In the genomic region with DNA sequence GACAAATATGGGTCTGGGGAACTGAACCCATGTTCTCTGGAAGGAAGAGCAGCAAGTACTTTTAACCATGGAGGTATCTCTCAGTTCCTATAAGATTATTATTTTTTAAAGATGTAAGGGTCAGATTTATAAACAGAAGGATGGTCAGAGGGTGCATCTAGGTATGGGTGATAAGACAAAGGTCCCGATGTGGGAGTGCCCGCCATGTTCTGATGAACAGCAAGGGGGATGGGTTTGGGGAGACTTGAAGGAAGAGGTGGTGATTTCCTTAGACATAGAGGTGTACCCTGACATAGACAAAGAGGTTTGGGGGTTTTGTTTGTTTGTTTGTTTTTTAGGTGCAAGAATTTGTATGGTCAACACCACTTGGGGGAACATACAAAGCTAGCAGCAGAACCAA, we compare ENCODE assay signal across 8 mouse cellular contexts. TPM values are rescaled to one million over a fixed set of nuclear protein-coding genes. Genes with fewer than 3 reads are reported as not detected.
DNase-seq lines count a peak whose midpoint lies in the region; ATAC-seq and TF ChIP-seq lines count a peak whose summit lies in the region.

No protein-coding gene starts in this region.

- TF ChIP-seq CTCF in CH12.LX (conservative IDR thresholded peaks at IDR 0.05 in 1 of 2, IDR thresholded peaks at IDR 0.05 in 1 of 2; ENCODE audit: low read depth in 2 of 2, low read length in 2 of 2) = no peak
- TF ChIP-seq CTCF in forebrain, postnatal 0 days (IDR thresholded peaks at IDR 0.05; ENCODE audit: low read depth) = no peak

- peak overlapping the region; percentile 98 for H3K4me2 ChIP-seq in heart, embryonic 13.5 days
- H3K4me2 ChIP-seq in CH12.LX (ENCODE audit: insufficient read depth, low read depth, poor library complexity, severe bottlenecking) = peak overlapping the region; percentile 86
- H3K4me2 ChIP-seq in forebrain, postnatal 0 days (ENCODE audit: low read depth) = 0 out of 2 replicates have a peak overlapping the region, but pooled peaks have one; percentile 97
- peak overlapping the region; percentile 98 for H3K4me2 ChIP-seq in liver, embryonic 15.5 days

- 51% methylated on average over 2 of the region's 2 CpGs for WGBS in heart, embryonic 13.5 days
- WGBS in forebrain, postnatal 0 days = 61% methylated on average over 2 of the region's 2 CpGs
- 50% methylated on average over 2 of the region's 2 CpGs for WGBS in liver, embryonic 15.5 days (ENCODE audit: insufficient replicate concordance)

- ATAC-seq in heart, embryonic 13.5 days (ENCODE audit: extremely low read depth, insufficient number of reproducible peaks, low FRiP score, low TSS enrichment) = no peak
- ATAC-seq in forebrain, postnatal 0 days = no peak
- ATAC-seq in liver, embryonic 15.5 days (ENCODE audit: insufficient read depth) = no peak
- ATAC-seq in cerebellum, adult (ENCODE audit: insufficient number of reproducible peaks, low FRiP score, low TSS enrichment) = no peak

- in situ Hi-C loops in CH12.LX (cut with MboI; ENCODE audit: low pct_ligation_motif_present, low pct_unique_long_range_greater_than_20kb, low sequenced_read_pairs) = no loop called here

- H3K9ac ChIP-seq in heart, embryonic 13.5 days = peak overlapping the region; percentile 92
- H3K9ac ChIP-seq in CH12.LX (ENCODE audit: insufficient read depth, low read depth) = no peak overlapping the region
- no peak overlapping the region for H3K9ac ChIP-seq in forebrain, postnatal 0 days
- H3K9ac ChIP-seq in liver, embryonic 15.5 days = no peak overlapping the region

- TF ChIP-seq RAD21 in CH12.LX (IDR thresholded peaks at IDR 0.05; ENCODE audit: low read depth, low read length) = no peak

- dilution Hi-C loops in CH12.LX (cut with MboI; ENCODE audit: extremely low pct_ligation_motif_present, extremely low pct_unique_long_range_greater_than_20kb, low sequenced_read_pairs) = no loop called here

- H3K27me3 ChIP-seq in heart, embryonic 13.5 days (replicated peaks) = no peaks in the 10 kb centered on the region
- H3K27me3 ChIP-seq in CH12.LX (replicated peaks) = peaks cover 58% of the 10 kb centered on the region
- H3K27me3 ChIP-seq in forebrain, postnatal 0 days (ENCODE audit: insufficient read depth, low read length) = no peaks in the 10 kb centered on the region
- H3K27me3 ChIP-seq in liver, embryonic 15.5 days = peaks cover 9% of the 10 kb centered on the region

- H3K4me3 ChIP-seq in heart, embryonic 13.5 days = peak overlapping the region; percentile 82
- no peak overlapping the region for H3K4me3 ChIP-seq in CH12.LX (replicated peaks in 1 of 3; ENCODE audit: low read depth in 2 of 3, low read length in 2 of 3, poor library complexity in 1 of 3)
- no peak overlapping the region for H3K4me3 ChIP-seq in forebrain, postnatal 0 days (ENCODE audit: low read depth, low read length)
- H3K4me3 ChIP-seq in liver, embryonic 15.5 days (replicated peaks) = peak overlapping the region; percentile 85

- H3K27ac ChIP-seq in heart, embryonic 13.5 days (replicated peaks) = no peak overlapping the region
- H3K27ac ChIP-seq in CH12.LX (ENCODE audit: insufficient read depth, low read depth) = no peak overlapping the region
- H3K27ac ChIP-seq in forebrain, postnatal 0 days (ENCODE audit: low read depth, low read length) = no peak overlapping the region
- no peak overlapping the region for H3K27ac ChIP-seq in liver, embryonic 15.5 days (replicated peaks)

- H3K9me3 ChIP-seq in heart, embryonic 13.5 days = no peaks in the 10 kb centered on the region
- peaks cover 12% of the 10 kb centered on the region for H3K9me3 ChIP-seq in CH12.LX (replicated peaks; ENCODE audit: low read length)
- no peaks in the 10 kb centered on the region for H3K9me3 ChIP-seq in forebrain, postnatal 0 days (ENCODE audit: low read length)
- no peaks in the 10 kb centered on the region for H3K9me3 ChIP-seq in liver, embryonic 15.5 days (replicated peaks)

- H3K79me2 ChIP-seq in CH12.LX (replicated peaks; ENCODE audit: control insufficient read depth, extremely low read depth, insufficient read depth, poor library complexity, severe bottlenecking) = no peaks in the 10 kb centered on the region

- intact Hi-C loops in left cerebral cortex, postnatal 14 days (cut with DNase I) = no loop called here

- peaks cover 37% of the 10 kb centered on the region for H3K4me1 ChIP-seq in heart, embryonic 13.5 days
- H3K4me1 ChIP-seq in CH12.LX (ENCODE audit: control insufficient read depth in 1 of 2, insufficient read depth in 2 of 2) = no peaks in the 10 kb centered on the region
- H3K4me1 ChIP-seq in forebrain, postnatal 0 days (ENCODE audit: insufficient read depth) = peaks cover 8% of the 10 kb centered on the region
- H3K4me1 ChIP-seq in liver, embryonic 15.5 days (replicated peaks) = peaks cover 41% of the 10 kb centered on the region

- no peak for DNase-seq in heart, adult 18-20 months
- no peak for DNase-seq in CH12.LX (ENCODE audit: extremely low read depth)
- DNase-seq in forebrain, postnatal 0 days = no peak
- no peak for DNase-seq in frontal cortex, postnatal 10 days (ENCODE audit: low spot score in 2 of 2)
- DNase-seq in left cerebral cortex, postnatal 14 days (ENCODE audit: low spot score in 2 of 2) = no peak

- H3K36me3 ChIP-seq in heart, embryonic 13.5 days = 0 out of 2 replicates have a peak, but pooled peaks cover 3% of the 10 kb centered on the region
- no peaks in the 10 kb centered on the region for H3K36me3 ChIP-seq in CH12.LX (replicated peaks in 1 of 2; ENCODE audit: control insufficient read depth in 1 of 2, insufficient read depth in 1 of 2, low read length in 1 of 2)
- H3K36me3 ChIP-seq in forebrain, postnatal 0 days (ENCODE audit: insufficient read depth) = no peaks in the 10 kb centered on the region
- H3K36me3 ChIP-seq in liver, embryonic 15.5 days (replicated peaks) = peaks cover 9% of the 10 kb centered on the region

- TF ChIP-seq POLR2A in CH12.LX (IDR thresholded peaks at IDR 0.05; ENCODE audit: low read depth, low read length) = no peak

- no peak for TF ChIP-seq EP300 in CH12.LX (IDR thresholded peaks at IDR 0.05; ENCODE audit: low read length)

TF ChIP-seq in CH12.LX, 34 proteins besides CTCF, POLR2A, EP300 and RAD21:
- no peak for TF ChIP-seq NELFE (IDR thresholded peaks at IDR 0.05; ENCODE audit: low read depth, low read length)
- no peak for TF ChIP-seq MAFK (IDR thresholded peaks at IDR 0.05; ENCODE audit: insufficient replicate concordance, low read length)
- no peak for TF ChIP-seq ELF1 (IDR thresholded peaks at IDR 0.05; ENCODE audit: low read depth, low read length)
- TF ChIP-seq ZKSCAN1 (IDR thresholded peaks at IDR 0.05; ENCODE audit: borderline replicate concordance, low read depth, low read length) = no peak
- no peak for TF ChIP-seq IRF4 (IDR thresholded peaks at IDR 0.05; ENCODE audit: low read depth, low read length)
- no peak for TF ChIP-seq MXI1 (IDR thresholded peaks at IDR 0.05; ENCODE audit: low read depth, low read length)
- no peak for TF ChIP-seq KAT2A (IDR thresholded peaks at IDR 0.05; ENCODE audit: insufficient replicate concordance, low read length)
- no peak for TF ChIP-seq NRF1 (IDR thresholded peaks at IDR 0.05; ENCODE audit: low read depth, low read length)
- no peak for TF ChIP-seq ZC3H11A (IDR thresholded peaks at IDR 0.05; ENCODE audit: low read depth, low read length)
- TF ChIP-seq ZMIZ1 (IDR thresholded peaks at IDR 0.05; ENCODE audit: low read depth, low read length) = no peak
- no peak for TF ChIP-seq BHLHE40 (IDR thresholded peaks at IDR 0.05; ENCODE audit: low read depth, low read length)
- TF ChIP-seq SMC3 (IDR thresholded peaks at IDR 0.05; ENCODE audit: low read depth, low read length) = no peak
- no peak for TF ChIP-seq CHD1 (IDR thresholded peaks at IDR 0.05; ENCODE audit: low read depth, low read length)
- TF ChIP-seq GABPA (IDR thresholded peaks at IDR 0.05; ENCODE audit: insufficient replicate concordance, low read depth, low read length) = no peak
- no peak for TF ChIP-seq TCF12 (IDR thresholded peaks at IDR 0.05; ENCODE audit: low read depth, low read length)
- TF ChIP-seq SIN3A (IDR thresholded peaks at IDR 0.05; ENCODE audit: low read length) = no peak

RNA-seq across cellular contexts. Expression of gene Galnt10, which starts 1.6 kb away (rescaled TPM):
- polyA plus RNA-seq in heart, embryonic 13.5 days (2015; fragmentation: Nextera tagmentation; extraction: Ambion mirVana) = 10.3 and 11.4 TPM in 2 replicates
- 1 to 10 TPM; 7.2 to 8.0 TPM for total RNA-seq in heart, adult 18-20 months (2021)
- total RNA-seq in CH12.LX (2012; rRNA removed) = 0.85 and 0.92 TPM in 2 replicates
- total RNA-seq in CH12.LX (2014; rRNA removed) = not detected in 2 replicates
- polyA plus RNA-seq in CH12.LX (2012; ENCODE audit: insufficient read length, low read depth) = 0.07 TPM in 1 of 2 replicates, not detected in the other
- 14.5 and 20.7 TPM in 2 replicates for total RNA-seq in forebrain, postnatal 0 days (2014; rRNA removed)
- 8.0 and 9.5 TPM in 2 replicates for polyA plus RNA-seq in forebrain, postnatal 0 days (2015; fragmentation: Nextera tagmentation; extraction: Ambion mirVana)
- 27.1 and 30.9 TPM in 2 replicates for polyA plus RNA-seq in liver, embryonic 15.5 days (2015; fragmentation: Nextera tagmentation; extraction: Ambion mirVana)
- total RNA-seq in left cerebral cortex, postnatal 14 days (2021) = 1 to 10 TPM; 7.6 to 8.8 TPM

Comparison
In these comparisons a context has a peak if more than half of its experiments do, and no peak if none do; other contexts are left out.
1. H3K4me3 ChIP-seq: peak in heart, embryonic 13.5 days (single experiment) and liver, embryonic 15.5 days (single experiment); none in CH12.LX (0 of 3) and forebrain, postnatal 0 days (single experiment).
2. Peak in every context shown above with its lines, with median percentiles within 50 percentile points of each other: H3K4me2 ChIP-seq.